Mouse (Mus musculus) hindbrain, embryonic 14.5 days (tissue): Measurements from ENCODE around the gene Gin1. TPM values are rescaled to one million over a fixed set of nuclear protein-coding genes. Genes with fewer than 3 reads are reported as not detected.

ENCODE experiments used
- polyA plus RNA-seq: library from polyadenylated mRNA; unstranded; fragments of >200 nt; fragmentation: Nextera tagmentation; extraction: Ambion mirVana; gene quantifications from 2 replicates; pipeline ENCODE4 v1.2.1, GENCODE M21; 2014

The Gin1 gene
- polyA plus RNA-seq, 1 experiment from 2014 or later: 12.7 TPM

Other genes with a start within 250 kb of the Gin1 start
- gene D1Ertd622e, start 108.1 kb upstream of the Gin1 start, polyA plus RNA-seq: 62.8 and 75.9 TPM in 2 replicates
- gene Ppip5k2, start 239 bp downstream of the Gin1 start, polyA plus RNA-seq: 73.4 and 75.6 TPM in 2 replicates